Mouse (Mus musculus): ENCODE results near the gene 9530053A07Rik.

- TF ChIP-seq POLR2A (IDR thresholded peaks at IDR 0.05; ENCODE audit: low read depth, low read length) = no peak
- no peak for TF ChIP-seq CTCF (conservative IDR thresholded peaks at IDR 0.05; ENCODE audit: insufficient read depth, insufficient read length, low read depth, low read length)
These were observed 66.3 kb downstream of the 9530053A07Rik start for GRCm38 (mm10) chr7:28195414-28196098.
